Mouse (Mus musculus) neutrophil, adult 5-6 weeks (primary cell): ENCODE results near the gene Doc2b. TPM values are rescaled to one million over a fixed set of nuclear protein-coding genes. Genes with fewer than 3 reads are reported as not detected.

Experiments
- ATAC-seq: fragments of 151-379, 151-347 bp; 2 replicates; pipeline ENCODE4 v1.8.0; 2017; ENCODE audit warnings: mild to moderate bottlenecking, moderate TSS enrichment; ENCODE audit not compliant: insufficient number of reproducible peaks, poor library complexity, low FRiP score, severe bottlenecking; ENCODE audit errors: extremely low read depth
- total RNA-seq: library from RNA; stranded (forward); fragments of 200-1000 nt; gene quantifications from 2 replicates; pipeline ENCODE4 v1.2.3, GENCODE M21; 2017

Gene Doc2b
- total RNA-seq = not detected in 2 replicates

GRCm38 (mm10) chr11:75796029-75796445 lies at the start of gene Doc2b:
Doc2b (minus strand) TSS chr11:75796049.
- ATAC-seq = no peak

DNA sequence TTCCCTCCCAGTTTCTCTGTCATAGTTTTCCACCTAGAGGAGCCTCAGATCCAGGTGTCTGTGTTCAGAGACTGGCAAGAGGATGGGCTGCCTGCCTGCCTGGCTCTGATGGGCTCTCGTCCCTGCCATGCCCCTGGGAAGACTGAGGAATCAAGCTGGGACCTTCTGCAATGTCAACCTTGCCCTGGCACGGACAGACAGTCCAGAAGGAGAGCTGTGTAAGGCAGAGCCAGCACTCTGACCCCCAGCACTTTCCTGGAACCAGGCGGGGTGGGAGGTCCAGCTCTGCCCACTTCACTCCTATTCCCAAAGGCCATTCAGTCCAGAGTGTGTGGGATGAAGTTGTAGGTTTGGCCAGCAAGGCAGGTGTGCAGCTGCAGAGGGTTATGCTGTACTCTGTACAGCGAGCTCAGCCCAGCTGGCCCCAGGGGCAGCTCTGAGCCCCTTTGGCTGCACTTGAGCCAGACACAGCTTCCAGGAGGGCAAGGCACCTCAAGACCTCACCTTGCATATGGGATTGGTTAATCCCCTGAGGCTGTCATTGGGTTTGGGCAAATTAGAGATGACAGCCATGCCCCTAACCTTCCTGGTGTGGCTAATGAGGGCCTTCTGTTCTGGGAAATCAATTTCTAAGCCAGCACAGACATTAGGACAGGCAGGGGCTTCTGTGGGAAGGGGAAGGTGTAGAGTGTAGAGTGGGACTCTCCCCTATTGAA lies 47.2 kb upstream of the Doc2b start:
- no peak for ATAC-seq

DNA sequence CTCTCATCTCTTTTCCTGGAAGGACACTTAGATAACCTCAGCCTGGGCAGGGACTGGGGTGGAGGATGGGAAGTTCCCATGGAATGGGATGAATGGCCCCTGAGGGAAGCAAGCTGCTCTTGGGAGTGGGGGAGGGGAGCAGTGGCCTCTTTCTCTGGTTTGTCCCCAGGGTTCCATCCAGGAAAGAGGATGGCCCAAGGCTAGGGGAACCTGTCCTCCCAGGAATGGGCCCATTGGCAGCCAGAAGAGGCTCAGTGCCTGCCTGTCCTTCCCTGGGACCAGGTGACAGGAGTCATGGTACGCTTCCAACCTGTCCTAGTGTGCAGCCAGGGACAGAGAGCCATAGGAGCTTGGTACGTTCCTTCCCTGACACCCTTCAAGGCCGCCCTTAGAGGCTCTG lies 45.7 kb upstream of the Doc2b start:
- no peak for ATAC-seq

GRCm38 (mm10) chr11:75839536-75840430 lies 43.9 kb upstream of the Doc2b start:
- ATAC-seq = no peak

DNA sequence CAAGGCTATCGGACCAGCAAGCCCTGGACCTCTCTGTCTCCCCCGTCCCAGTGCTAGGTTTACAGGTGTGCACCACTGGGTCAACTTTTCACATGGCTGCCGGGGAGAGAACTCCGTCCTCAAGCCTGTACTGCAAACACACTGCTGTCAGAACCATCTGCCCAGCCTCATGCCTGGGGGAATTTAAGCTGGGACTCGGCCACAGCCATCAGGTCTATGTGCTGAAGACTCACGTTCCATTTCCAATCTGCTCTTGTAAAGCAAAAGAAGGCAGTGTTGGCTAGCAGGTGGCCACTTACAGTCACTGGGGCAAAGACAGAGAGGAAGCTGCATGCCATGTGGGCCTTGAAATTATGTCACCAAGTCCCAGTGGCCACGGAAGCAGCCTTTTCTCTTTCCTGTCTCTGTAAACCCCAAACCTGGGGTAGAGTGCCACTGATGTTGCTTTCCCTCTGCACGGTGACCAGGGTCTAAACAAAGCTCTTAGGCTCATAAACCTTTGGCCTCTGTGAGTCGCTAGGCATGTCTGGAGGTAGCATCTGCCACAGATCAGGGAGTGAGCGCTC lies 43.1 kb upstream of the Doc2b start:
- no peak for ATAC-seq

DNA sequence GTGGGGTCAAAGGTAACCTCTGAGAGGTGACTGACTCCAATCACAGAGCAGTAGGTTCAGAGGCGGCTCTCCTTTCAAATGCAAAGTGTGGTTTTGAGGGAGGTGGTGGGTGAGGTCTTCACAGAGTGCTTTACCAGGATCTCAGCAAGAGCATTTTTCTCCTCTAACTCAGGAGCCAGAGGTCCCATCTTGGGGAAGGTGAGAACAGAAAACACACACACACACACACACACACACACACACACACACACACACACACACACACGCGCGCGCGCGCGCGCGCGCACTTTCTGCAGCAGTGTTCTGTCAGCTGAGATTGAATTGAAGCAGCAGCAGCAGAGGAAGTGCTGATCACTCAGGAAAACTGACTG lies 40.4 kb upstream of the Doc2b start:
- ATAC-seq = no peak

DNA sequence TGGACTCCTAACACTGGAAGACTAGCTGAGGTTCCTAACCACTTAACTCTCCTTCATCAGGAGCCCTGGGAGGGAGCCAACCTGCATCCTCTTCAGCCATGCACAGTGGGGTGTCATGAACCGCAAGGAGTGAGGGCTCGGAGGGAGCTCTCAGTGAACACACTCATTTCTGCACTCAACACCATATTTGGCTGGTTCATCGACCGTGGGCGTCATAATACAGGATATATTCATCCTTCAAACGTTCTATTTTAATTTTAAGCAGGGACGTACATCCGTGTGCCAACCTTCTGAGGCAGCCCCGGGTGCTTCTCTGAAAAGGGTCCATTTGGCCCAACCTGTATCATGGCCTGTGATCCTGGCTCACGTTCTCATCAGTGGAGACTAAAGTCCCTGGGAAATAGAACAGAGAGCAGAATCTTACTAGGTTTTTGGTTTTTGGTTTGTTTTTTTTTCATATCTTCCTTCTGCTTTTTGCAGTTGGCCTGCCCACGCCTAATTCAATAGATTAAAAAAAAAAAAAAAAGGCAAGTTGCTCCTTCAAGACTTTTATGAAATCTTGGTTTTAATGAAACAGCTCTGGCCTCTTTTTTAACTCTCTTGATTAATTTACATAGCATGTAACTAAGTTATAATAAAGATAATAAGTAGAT lies 39.9 kb upstream of the Doc2b start:
- ATAC-seq = no peak

GRCm38 (mm10) chr11:75833081-75833480 lies 37.2 kb upstream of the Doc2b start:
- ATAC-seq = no peak

- no peak for ATAC-seq
Measured at GRCm38 (mm10) chr11:75830386-75830785, 34.5 kb upstream of the Doc2b start.

- no peak for ATAC-seq
Measured at GRCm38 (mm10) chr11:75827414-75827813, 31.6 kb upstream of the Doc2b start.

DNA sequence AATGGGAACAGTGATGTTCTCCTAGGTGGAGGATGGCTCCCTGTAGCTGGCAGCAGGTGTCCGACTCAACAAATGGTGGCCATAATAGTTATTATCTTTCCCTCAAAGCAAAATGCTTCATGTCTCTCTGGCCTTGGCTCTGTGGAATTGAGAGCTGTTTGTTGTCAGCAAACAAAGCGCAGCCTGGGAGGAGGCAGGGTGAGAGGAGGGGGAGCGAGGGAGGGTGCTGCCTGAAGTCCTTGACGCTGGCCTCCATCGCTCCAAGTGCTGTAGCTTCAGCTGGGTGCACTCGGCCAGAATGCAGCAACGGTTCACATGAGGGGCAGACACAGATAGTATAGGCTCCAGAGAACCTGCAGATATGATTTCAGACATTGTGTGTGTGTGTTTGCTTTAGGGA lies 27.7 kb upstream of the Doc2b start:
- ATAC-seq = no peak

DNA sequence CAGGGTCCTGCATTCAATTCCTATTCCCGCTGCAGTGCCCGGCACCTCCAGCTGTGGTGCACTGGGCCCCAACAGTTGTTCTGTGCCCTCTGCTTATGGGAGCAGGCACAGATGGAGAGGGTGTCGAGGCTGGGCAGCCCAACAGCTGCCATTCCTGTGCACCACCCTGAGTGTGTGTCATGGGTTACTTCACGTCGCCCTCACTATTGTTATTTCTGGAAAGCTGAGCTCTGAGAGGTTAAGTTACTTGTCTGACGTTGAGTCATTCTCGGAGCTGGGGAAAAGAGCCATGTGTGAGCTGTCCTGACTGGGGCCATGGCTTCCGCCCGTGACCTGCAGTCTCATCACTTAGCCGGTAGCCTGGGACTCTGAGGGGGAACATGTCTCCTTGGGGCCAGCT lies 17.2 kb upstream of the Doc2b start:
- ATAC-seq = no peak

DNA sequence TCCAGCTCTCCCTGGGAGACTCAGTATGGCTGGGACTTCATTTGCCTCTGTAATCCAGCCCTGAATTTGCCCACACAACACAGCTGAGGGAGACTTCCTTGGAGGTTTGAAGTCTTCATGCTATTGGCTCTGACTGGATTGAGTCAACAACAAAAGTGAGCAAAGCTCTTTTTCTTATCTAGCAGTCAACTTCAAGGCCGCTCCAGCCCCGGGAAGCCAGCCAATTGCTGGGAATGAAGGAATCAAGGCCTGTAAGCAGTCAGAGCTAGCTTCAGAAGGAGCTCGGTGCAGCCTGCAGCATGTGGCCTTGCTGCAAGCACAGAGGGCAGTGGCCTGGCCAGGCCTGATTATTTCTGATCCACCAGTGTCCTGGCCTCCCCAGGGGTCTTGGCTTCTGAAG lies 16.1 kb upstream of the Doc2b start:
- no peak for ATAC-seq

GRCm38 (mm10) chr11:75810526-75810925 lies 14.7 kb upstream of the Doc2b start:
- no peak for ATAC-seq

DNA sequence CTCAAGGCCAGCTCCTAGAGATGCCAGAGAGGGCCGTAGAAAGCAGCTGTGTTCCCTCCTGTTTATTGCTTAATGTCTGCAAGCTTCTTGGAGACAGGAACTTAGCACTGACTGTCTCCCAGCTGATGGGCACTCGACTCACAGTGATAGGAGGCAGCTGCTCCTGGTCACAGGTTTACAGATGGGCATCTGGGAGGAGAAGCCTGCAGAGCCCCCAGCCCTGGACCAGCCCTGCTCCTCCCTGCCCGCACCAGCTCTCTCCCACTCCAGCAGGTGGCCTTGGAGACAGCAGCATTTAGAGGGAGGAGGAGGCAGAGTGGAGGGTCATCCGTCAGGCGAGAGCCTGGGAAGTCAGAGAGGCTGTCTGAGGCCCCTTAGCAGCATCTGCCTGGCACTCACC lies 11.6 kb upstream of the Doc2b start:
- ATAC-seq = no peak

- ATAC-seq = no peak
Measured at GRCm38 (mm10) chr11:75801771-75802550, 6.1 kb upstream of the Doc2b start.

- ATAC-seq = no peak
Measured at GRCm38 (mm10) chr11:75801369-75801768, 5.5 kb upstream of the Doc2b start.

GRCm38 (mm10) chr11:75796536-75797246 lies 842 bp upstream of the Doc2b start:
- ATAC-seq = no peak
